Mouse (Mus musculus): ENCODE results near the gene Cenpb. TPM values are rescaled to one million over a fixed set of nuclear protein-coding genes. Genes with fewer than 3 reads are reported as not detected.

Cenpb gene
- total RNA-seq, 1 experiment, result 38.5 TPM

DNA sequence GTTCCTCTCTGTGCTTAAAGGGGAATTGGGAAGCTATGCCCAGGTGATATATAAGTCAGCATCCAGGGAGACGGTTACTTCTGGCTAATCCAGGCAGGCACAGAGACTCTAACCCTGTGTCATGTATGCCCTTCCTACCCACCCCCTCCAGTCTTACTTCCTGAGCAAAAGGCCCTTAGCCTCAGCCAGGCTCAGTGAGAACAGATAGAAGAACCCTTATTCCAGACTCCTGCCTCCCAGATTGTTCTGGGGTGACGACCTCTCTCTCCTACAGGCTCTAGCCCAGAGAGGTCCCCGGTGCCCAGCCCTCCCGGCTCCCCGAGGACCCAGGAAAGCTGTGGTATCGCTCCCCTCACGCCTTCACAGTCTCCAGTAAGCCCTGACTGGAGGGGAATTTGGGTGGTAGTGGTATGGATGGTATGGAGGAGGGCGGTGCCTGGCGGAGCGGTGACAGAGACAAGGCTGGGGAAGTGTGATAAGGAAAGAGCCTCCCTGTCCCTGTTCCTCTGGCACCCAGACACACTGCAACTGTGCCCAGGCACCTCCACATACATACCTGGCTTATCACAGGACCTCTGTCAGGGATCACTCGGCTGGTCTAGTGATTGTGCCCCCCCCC, 44.2 kb downstream of the Cenpb start:
- no peak for TF ChIP-seq CHD2 (IDR thresholded peaks at IDR 0.05; ENCODE audit: low read depth, low read length)
- no peak for TF ChIP-seq MAFK (IDR thresholded peaks at IDR 0.05; ENCODE audit: insufficient read depth, low read depth, low read length)
- no peak for TF ChIP-seq ZC3H11A (IDR thresholded peaks at IDR 0.05; ENCODE audit: borderline replicate concordance, low read depth, low read length)
- TF ChIP-seq ZNF384 (IDR thresholded peaks at IDR 0.05; ENCODE audit: low read depth, low read length), result no peak
- no peak for TF ChIP-seq HCFC1 (IDR thresholded peaks at IDR 0.05; ENCODE audit: borderline replicate concordance, insufficient read depth, low read length)
- Histone ChIP-seq H3K9me3 (ENCODE audit: control insufficient read depth, insufficient read depth, low read depth, low read length) (no peaks in the 10 kb centered on the region), H3K27ac (ENCODE audit: insufficient read depth, low read depth, low read length, poor library complexity, severe bottlenecking) (no peak overlapping the region), H3K4me3 (ENCODE audit: insufficient read depth in 1 of 2, low read depth in 1 of 2, low read length in 2 of 2, poor library complexity in 1 of 2, severe bottlenecking in 1 of 2) (no peak overlapping the region), H3K4me1 (ENCODE audit: control insufficient read depth in 2 of 2, insufficient read depth in 2 of 2, low read length in 2 of 2, poor library complexity in 1 of 2) (peaks cover 0 to 4% of the 10 kb centered on the region in 2 experiments; a peak in 1 of 4 replicates), H3K36me3 (ENCODE audit: control insufficient read depth, insufficient read depth, low read length, poor library complexity, severe bottlenecking) (no peaks in the 10 kb centered on the region), H3K9ac (ENCODE audit: insufficient read depth, low read depth, low read length, poor library complexity, severe bottlenecking) (no peak overlapping the region)
- in situ Hi-C loops (cut with MboI; ENCODE audit: low sequenced_read_pairs in 2 of 2, unreplicated experiment in 2 of 2), result no loop called here
- no peak for DNase-seq (ENCODE audit: low read depth, low spot score)

DNA sequence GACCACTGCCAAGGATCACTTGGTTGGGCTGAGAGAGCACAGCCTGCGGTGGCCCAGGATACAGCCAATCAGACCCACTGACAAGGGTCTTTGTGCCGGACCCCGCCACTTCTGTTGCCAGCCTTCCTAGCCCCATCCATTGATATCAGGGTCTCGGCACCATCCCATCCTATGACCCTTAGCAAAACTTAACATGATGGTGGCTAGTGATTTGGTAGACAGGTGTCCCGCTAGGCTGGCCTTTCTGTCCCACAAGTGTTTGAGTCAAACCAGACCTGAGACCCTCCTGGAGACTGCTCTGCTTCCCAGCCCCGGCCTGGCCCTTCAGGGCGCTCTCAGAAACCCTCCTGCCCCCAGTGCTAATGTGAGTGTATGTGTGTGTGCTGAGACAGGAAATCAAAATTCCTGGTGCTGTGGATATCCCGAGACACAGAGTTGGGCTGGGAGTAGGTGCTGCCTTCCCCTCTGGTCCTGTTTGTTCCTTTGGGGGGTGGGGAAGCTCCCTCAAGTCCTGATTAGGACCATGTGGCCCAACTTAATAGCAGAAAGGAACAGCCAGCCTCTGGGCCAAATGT, 45.0 kb downstream of the Cenpb start:
- no peak for TF ChIP-seq CHD2 (IDR thresholded peaks at IDR 0.05; ENCODE audit: low read depth, low read length)
- TF ChIP-seq ZNF384 (IDR thresholded peaks at IDR 0.05; ENCODE audit: low read depth, low read length), result no peak
- no peak for TF ChIP-seq HCFC1 (IDR thresholded peaks at IDR 0.05; ENCODE audit: borderline replicate concordance, insufficient read depth, low read length)
- TF ChIP-seq MAFK (IDR thresholded peaks at IDR 0.05; ENCODE audit: insufficient read depth, low read depth, low read length), result no peak
- TF ChIP-seq ZC3H11A (IDR thresholded peaks at IDR 0.05; ENCODE audit: borderline replicate concordance, low read depth, low read length), result no peak
- H3K9me3 ChIP-seq (ENCODE audit: control insufficient read depth, insufficient read depth, low read depth, low read length), result no peaks in the 10 kb centered on the region
- in situ Hi-C loops (cut with MboI; ENCODE audit: low sequenced_read_pairs in 2 of 2, unreplicated experiment in 2 of 2), result no loop called here
- H3K36me3 ChIP-seq (ENCODE audit: control insufficient read depth, insufficient read depth, low read length, poor library complexity, severe bottlenecking), result no peaks in the 10 kb centered on the region
- no peak for DNase-seq (ENCODE audit: low read depth, low spot score)
- H3K4me1 ChIP-seq (ENCODE audit: control insufficient read depth in 2 of 2, insufficient read depth in 2 of 2, low read length in 2 of 2, poor library complexity in 1 of 2), result peaks cover 0 to 4% of the 10 kb centered on the region in 2 experiments; a peak in 1 of 4 replicates
- no peak overlapping the region for H3K27ac ChIP-seq (ENCODE audit: insufficient read depth, low read depth, low read length, poor library complexity, severe bottlenecking)
- H3K9ac ChIP-seq (ENCODE audit: insufficient read depth, low read depth, low read length, poor library complexity, severe bottlenecking), result no peak overlapping the region
- H3K4me3 ChIP-seq (ENCODE audit: insufficient read depth in 1 of 2, low read depth in 1 of 2, low read length in 2 of 2, poor library complexity in 1 of 2, severe bottlenecking in 1 of 2), result no peak overlapping the region

DNA sequence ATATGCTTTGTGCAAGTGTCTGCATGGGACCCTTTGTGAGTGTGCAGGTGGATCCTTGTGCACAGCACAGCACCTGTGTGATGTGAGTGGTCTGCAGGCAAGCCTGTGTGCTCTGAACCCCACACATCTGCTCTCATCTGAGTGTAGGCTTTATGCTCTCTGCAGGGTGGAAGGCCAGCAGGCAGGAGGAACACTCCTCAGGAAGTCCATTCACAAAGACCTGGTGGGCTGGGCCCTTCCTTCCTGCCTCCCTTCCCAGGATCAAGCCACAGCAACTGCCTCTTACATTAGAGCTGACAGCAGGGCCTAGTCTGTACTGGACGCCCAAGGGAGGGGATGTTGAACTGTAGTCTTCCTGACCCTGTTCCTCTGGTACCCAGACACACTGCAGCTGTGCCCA, 45.5 kb downstream of the Cenpb start:
- Histone ChIP-seq H3K36me3 (ENCODE audit: control insufficient read depth, insufficient read depth, low read length, poor library complexity, severe bottlenecking) (no peaks in the 10 kb centered on the region), H3K4me3 (ENCODE audit: insufficient read depth in 1 of 2, low read depth in 1 of 2, low read length in 2 of 2, poor library complexity in 1 of 2, severe bottlenecking in 1 of 2) (no peak overlapping the region), H3K9ac (ENCODE audit: insufficient read depth, low read depth, low read length, poor library complexity, severe bottlenecking) (no peak overlapping the region), H3K27ac (ENCODE audit: insufficient read depth, low read depth, low read length, poor library complexity, severe bottlenecking) (no peak overlapping the region), H3K9me3 (ENCODE audit: control insufficient read depth, insufficient read depth, low read depth, low read length) (no peaks in the 10 kb centered on the region), H3K4me1 (ENCODE audit: control insufficient read depth in 2 of 2, insufficient read depth in 2 of 2, low read length in 2 of 2, poor library complexity in 1 of 2) (peaks cover 0 to 4% of the 10 kb centered on the region in 2 experiments; a peak in 1 of 4 replicates)
- no peak for DNase-seq (ENCODE audit: low read depth, low spot score)
- in situ Hi-C loops (cut with MboI; ENCODE audit: low sequenced_read_pairs in 2 of 2, unreplicated experiment in 2 of 2), result no loop called here
- no peak for TF ChIP-seq CHD2 (IDR thresholded peaks at IDR 0.05; ENCODE audit: low read depth, low read length)
- TF ChIP-seq MAFK (IDR thresholded peaks at IDR 0.05; ENCODE audit: insufficient read depth, low read depth, low read length), result no peak
- TF ChIP-seq ZNF384 (IDR thresholded peaks at IDR 0.05; ENCODE audit: low read depth, low read length), result no peak
- no peak for TF ChIP-seq ZC3H11A (IDR thresholded peaks at IDR 0.05; ENCODE audit: borderline replicate concordance, low read depth, low read length)
- no peak for TF ChIP-seq HCFC1 (IDR thresholded peaks at IDR 0.05; ENCODE audit: borderline replicate concordance, insufficient read depth, low read length)

DNA sequence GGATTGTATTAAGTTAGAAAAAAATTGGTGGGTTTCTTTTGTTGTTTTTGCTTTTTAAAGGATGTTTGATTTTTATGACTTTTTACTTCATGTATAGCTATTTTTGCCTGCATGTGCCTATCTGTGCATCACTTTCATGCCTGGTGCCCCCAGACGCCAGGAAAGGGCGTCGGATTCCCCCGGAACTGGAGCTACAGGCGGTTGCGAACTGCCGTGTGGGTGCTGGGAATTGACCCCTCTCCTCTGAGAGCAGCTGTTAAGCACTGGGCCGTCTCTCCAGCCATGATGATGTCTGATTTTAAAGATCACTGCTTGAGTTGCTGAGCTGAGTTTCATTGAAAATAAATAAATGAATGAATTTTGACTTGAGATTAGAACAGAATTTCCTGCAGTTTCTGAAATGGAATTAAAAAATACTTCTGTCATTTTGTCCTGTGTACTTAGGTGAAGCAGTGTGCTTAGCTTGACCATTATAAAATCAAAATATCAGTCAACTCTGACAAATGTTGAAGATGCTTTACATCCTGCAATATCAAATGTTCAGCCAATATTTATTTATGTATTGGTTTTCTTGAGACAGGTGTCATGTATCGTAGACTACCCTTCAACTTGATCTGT, 46.8 kb downstream of the Cenpb start, which contains the start of gene Gm11037:
Gene Gm11037 (plus strand): TSS at position 568 of the 618 bp plus-strand sequence.
- TF ChIP-seq ZC3H11A (IDR thresholded peaks at IDR 0.05; ENCODE audit: borderline replicate concordance, low read depth, low read length) (no peak), ZNF384 (IDR thresholded peaks at IDR 0.05; ENCODE audit: low read depth, low read length) (no peak), CHD2 (IDR thresholded peaks at IDR 0.05; ENCODE audit: low read depth, low read length) (no peak), HCFC1 (IDR thresholded peaks at IDR 0.05; ENCODE audit: borderline replicate concordance, insufficient read depth, low read length) (no peak), MAFK (IDR thresholded peaks at IDR 0.05; ENCODE audit: insufficient read depth, low read depth, low read length) (no peak)
- Histone ChIP-seq H3K4me1 (ENCODE audit: control insufficient read depth in 2 of 2, insufficient read depth in 2 of 2, low read length in 2 of 2, poor library complexity in 1 of 2) (peaks cover 0 to 4% of the 10 kb centered on the region in 2 experiments; a peak in 1 of 4 replicates), H3K4me3 (ENCODE audit: insufficient read depth in 1 of 2, low read depth in 1 of 2, low read length in 2 of 2, poor library complexity in 1 of 2, severe bottlenecking in 1 of 2) (no peak within 1 kb of the TSS), H3K9ac (ENCODE audit: insufficient read depth, low read depth, low read length, poor library complexity, severe bottlenecking) (no peak within 1 kb of the TSS), H3K27ac (ENCODE audit: insufficient read depth, low read depth, low read length, poor library complexity, severe bottlenecking) (no peak within 1 kb of the TSS), H3K36me3 (ENCODE audit: control insufficient read depth, insufficient read depth, low read length, poor library complexity, severe bottlenecking) (no peaks in the 10 kb centered on the region), H3K9me3 (ENCODE audit: control insufficient read depth, insufficient read depth, low read depth, low read length) (no peaks in the 10 kb centered on the region)
- no peak for DNase-seq (ENCODE audit: low read depth, low spot score)
- in situ Hi-C loops (cut with MboI; ENCODE audit: low sequenced_read_pairs in 2 of 2, unreplicated experiment in 2 of 2), result no loop called here

All from ES-E14 (cell line).